In genomic region chr11:94538733-94539292, GRCm38 (mm10) we compare ENCODE assay signal across 27 mouse cellular contexts. TPM values are rescaled to one million over a fixed set of nuclear protein-coding genes. Genes with fewer than 3 reads are reported as not detected.
DNase-seq lines count a peak whose midpoint lies in the region; ATAC-seq and TF ChIP-seq lines count a peak whose summit lies in the region.
"Had no signal": no experiment of that assay in that cellular context is flagged by ENCODE, and none has a peak within 500 bp of the region (broad histone marks: within the 10 kb centered on the region; RNA-seq: fewer than 3 reads in every experiment).

No protein-coding gene starts in this region.

- WGBS in stomach, embryonic 14.5 days = 53% methylated on average over 8 of the region's 8 CpGs
- 70% methylated on average over 8 of the region's 8 CpGs for WGBS in forebrain, postnatal 0 days
- 69% methylated on average over 8 of the region's 8 CpGs for WGBS in neural tube, embryonic 15.5 days

- no peak overlapping the region for H3K4me2 ChIP-seq in stomach, embryonic 14.5 days (replicated peaks; ENCODE audit: low read depth, low read length)
- no peak overlapping the region for H3K4me2 ChIP-seq in forebrain, postnatal 0 days (ENCODE audit: low read depth)
- H3K4me2 ChIP-seq in neural tube, embryonic 15.5 days = no peak overlapping the region
- H3K4me2 ChIP-seq: heart, embryonic 11.5 days had no signal

- H3K36me3 ChIP-seq in stomach, embryonic 14.5 days (ENCODE audit: control insufficient read depth, insufficient read depth, low read length) = no peaks in the 10 kb centered on the region; the same call in 1 of the 2 replicates
- peaks cover 14% of the 10 kb centered on the region; the same call in 1 of the 2 replicates for H3K36me3 ChIP-seq in forebrain, postnatal 0 days (ENCODE audit: insufficient read depth)
- 0 out of 2 replicates have a peak, but pooled peaks cover 9% of the 10 kb centered on the region for H3K36me3 ChIP-seq in neural tube, embryonic 15.5 days

- ATAC-seq in stomach, embryonic 14.5 days (ENCODE audit: insufficient number of reproducible peaks, insufficient read depth, low FRiP score, low read depth) = 0 out of 2 replicates have a peak, but pooled peaks have one; percentile 53
- no peak for ATAC-seq in forebrain, postnatal 0 days
- ATAC-seq in neural tube, embryonic 15.5 days (ENCODE audit: low FRiP score) = no peak
- ATAC-seq: forebrain, embryonic 14.5 days; liver, postnatal 0 days had no signal

- no peaks in the 10 kb centered on the region for H3K27me3 ChIP-seq in stomach, embryonic 14.5 days (ENCODE audit: control insufficient read depth, insufficient read depth, low read length)
- H3K27me3 ChIP-seq in forebrain, postnatal 0 days (ENCODE audit: insufficient read depth, low read length) = no peaks in the 10 kb centered on the region
- no peaks in the 10 kb centered on the region for H3K27me3 ChIP-seq in neural tube, embryonic 15.5 days (replicated peaks)

- no peak overlapping the region for H3K4me3 ChIP-seq in stomach, embryonic 14.5 days (ENCODE audit: low read depth, low read length)
- no peak overlapping the region for H3K4me3 ChIP-seq in forebrain, postnatal 0 days (ENCODE audit: low read depth, low read length)
- H3K4me3 ChIP-seq in neural tube, embryonic 15.5 days (replicated peaks) = no peak overlapping the region
- H3K4me3 ChIP-seq: left cerebral cortex, adult 2 months; limb, embryonic 10.5 days; myocyte had no signal

- no peak overlapping the region for H3K9ac ChIP-seq in stomach, embryonic 14.5 days (replicated peaks; ENCODE audit: low read depth, low read length)
- H3K9ac ChIP-seq in forebrain, postnatal 0 days = no peak overlapping the region
- H3K9ac ChIP-seq in neural tube, embryonic 15.5 days (replicated peaks) = no peak overlapping the region
- H3K9ac ChIP-seq: liver, postnatal 0 days had no signal

- no peak overlapping the region for H3K27ac ChIP-seq in stomach, embryonic 14.5 days (ENCODE audit: low read length)
- H3K27ac ChIP-seq in forebrain, postnatal 0 days (ENCODE audit: low read depth, low read length) = no peak overlapping the region
- no peak overlapping the region for H3K27ac ChIP-seq in neural tube, embryonic 15.5 days (replicated peaks)
- H3K27ac ChIP-seq: left cerebral cortex, adult 2 months; limb, embryonic 10.5 days had no signal

- no peak for TF ChIP-seq CTCF in forebrain, postnatal 0 days (IDR thresholded peaks at IDR 0.05; ENCODE audit: low read depth)

- no peaks in the 10 kb centered on the region for H3K9me3 ChIP-seq in stomach, embryonic 14.5 days (ENCODE audit: control insufficient read depth, low read depth, low read length)
- H3K9me3 ChIP-seq in forebrain, postnatal 0 days (ENCODE audit: low read length) = no peaks in the 10 kb centered on the region
- H3K9me3 ChIP-seq in neural tube, embryonic 15.5 days (replicated peaks) = no peaks in the 10 kb centered on the region
- H3K9me3 ChIP-seq: G1E; limb, embryonic 10.5 days had no signal

- H3K4me1 ChIP-seq in stomach, embryonic 14.5 days (ENCODE audit: control insufficient read depth, insufficient read depth, low read length) = 0 out of 2 replicates have a peak, but pooled peaks cover 3% of the 10 kb centered on the region
- no peaks in the 10 kb centered on the region for H3K4me1 ChIP-seq in forebrain, postnatal 0 days (ENCODE audit: insufficient read depth)
- peaks cover 2% of the 10 kb centered on the region; the same call in 1 of the 2 replicates for H3K4me1 ChIP-seq in neural tube, embryonic 15.5 days

- peak; percentile 41 for DNase-seq in adrenal gland, postnatal 25 days
- no peak for DNase-seq in adrenal gland, adult 8-10 months
- peak; percentile 55 to 62 for DNase-seq in urinary bladder, adult 18-20 months (ENCODE audit: low spot score in 2 of 2)
- no peak for DNase-seq in urinary bladder, adult 2 months (ENCODE audit: low spot score)
- DNase-seq in forebrain, postnatal 0 days = no peak
- DNase-seq: cerebellum, adult 8-10 months; heart, postnatal 10 days; kidney, postnatal 36 days; layer of hippocampus, adult 9-11 months; liver, postnatal 0 days; lung, postnatal 10 days; midbrain, embryonic 14.5 days; right cerebral cortex, postnatal 14 days; thymus, postnatal 14 days had no signal

RNA-seq across cellular contexts. Expression of gene Rsad1, which starts 10.2 kb away (rescaled TPM):
- 13.1 and 18.3 TPM in 2 replicates for total RNA-seq in adrenal gland, postnatal 25 days (2021)
- total RNA-seq in adrenal gland, adult 8-10 months (2022) = 10 to 100 TPM; 15.3 to 35.4 (median 25.1) TPM
- 14.3 and 16.7 TPM in 2 replicates for polyA plus RNA-seq in urinary bladder, adult 2 months (2012; rRNA removed)
- 3.1 and 3.4 TPM in 2 replicates for polyA plus RNA-seq in stomach, embryonic 14.5 days (2014; fragmentation: Nextera tagmentation; extraction: Ambion mirVana)
- 12.2 and 12.6 TPM in 2 replicates for total RNA-seq in forebrain, postnatal 0 days (2014; rRNA removed)
- polyA plus RNA-seq in forebrain, postnatal 0 days (2015; fragmentation: Nextera tagmentation; extraction: Ambion mirVana) = 7.7 and 8.8 TPM in 2 replicates
- polyA plus RNA-seq in neural tube, embryonic 15.5 days (2015; fragmentation: Nextera tagmentation; extraction: Ambion mirVana) = 9.4 and 10.4 TPM in 2 replicates

RNA-seq across cellular contexts. Expression of gene Mycbpap, which starts 17.3 kb away (rescaled TPM):
- total RNA-seq in adrenal gland, postnatal 25 days (2021) = 5.9 and 8.5 TPM in 2 replicates
- total RNA-seq in adrenal gland, adult 8-10 months (2022) = 10 to 100 TPM; 10.3 to 17.9 (median 13.4) TPM
- polyA plus RNA-seq in urinary bladder, adult 2 months (2012; rRNA removed) = 1.7 and 2.0 TPM in 2 replicates
- 1.6 and 2.1 TPM in 2 replicates for polyA plus RNA-seq in stomach, embryonic 14.5 days (2014; fragmentation: Nextera tagmentation; extraction: Ambion mirVana)
- total RNA-seq in forebrain, postnatal 0 days (2014; rRNA removed) = 0.77 and 2.1 TPM in 2 replicates
- 1.5 and 1.7 TPM in 2 replicates for polyA plus RNA-seq in forebrain, postnatal 0 days (2015; fragmentation: Nextera tagmentation; extraction: Ambion mirVana)
- polyA plus RNA-seq in neural tube, embryonic 15.5 days (2015; fragmentation: Nextera tagmentation; extraction: Ambion mirVana) = 2.0 and 2.8 TPM in 2 replicates
- total RNA-seq: G1E; megakaryocyte, adult 5-6 weeks had no signal
- polyA plus RNA-seq: G1E had no signal

RNA-seq across cellular contexts. Expression of gene Chad, which starts 26.0 kb away (rescaled TPM):
- not detected in 2 replicates for total RNA-seq in adrenal gland, postnatal 25 days (2021)
- under 1 TPM in 1 of 4 experiments, not detected in 3; 0.21 TPM for total RNA-seq in adrenal gland, adult 8-10 months (2022)
- polyA plus RNA-seq in urinary bladder, adult 2 months (2012; rRNA removed) = 0.17 and 0.29 TPM in 2 replicates
- 5.0 and 7.1 TPM in 2 replicates for polyA plus RNA-seq in stomach, embryonic 14.5 days (2014; fragmentation: Nextera tagmentation; extraction: Ambion mirVana)
- not detected in 2 replicates for total RNA-seq in forebrain, postnatal 0 days (2014; rRNA removed)
- 0.30 and 0.44 TPM in 2 replicates for polyA plus RNA-seq in forebrain, postnatal 0 days (2015; fragmentation: Nextera tagmentation; extraction: Ambion mirVana)
- polyA plus RNA-seq in neural tube, embryonic 15.5 days (2015; fragmentation: Nextera tagmentation; extraction: Ambion mirVana) = 1.2 and 1.8 TPM in 2 replicates
- total RNA-seq: granulocyte monocyte progenitor cell, adult 5-6 weeks; liver, adult 2 months; megakaryocyte, adult 5-6 weeks had no signal
- polyA plus RNA-seq: G1E; heart, embryonic 11.5 days; liver, adult 2 months; midbrain, embryonic 14.5 days had no signal

RNA-seq across cellular contexts. Expression of gene Epn3, which starts 39.0 kb away (rescaled TPM):
- 14.6 and 18.7 TPM in 2 replicates for total RNA-seq in adrenal gland, postnatal 25 days (2021)
- 10 to 100 TPM; 45.0 to 65.6 (median 56.0) TPM for total RNA-seq in adrenal gland, adult 8-10 months (2022)
- 28.5 and 34.1 TPM in 2 replicates for polyA plus RNA-seq in urinary bladder, adult 2 months (2012; rRNA removed)
- polyA plus RNA-seq in stomach, embryonic 14.5 days (2014; fragmentation: Nextera tagmentation; extraction: Ambion mirVana) = 7.5 and 11.1 TPM in 2 replicates
- 2.0 and 2.5 TPM in 2 replicates for total RNA-seq in forebrain, postnatal 0 days (2014; rRNA removed)
- 0.96 and 1.4 TPM in 2 replicates for polyA plus RNA-seq in forebrain, postnatal 0 days (2015; fragmentation: Nextera tagmentation; extraction: Ambion mirVana)
- polyA plus RNA-seq in neural tube, embryonic 15.5 days (2015; fragmentation: Nextera tagmentation; extraction: Ambion mirVana) = 1.1 and 1.5 TPM in 2 replicates
- total RNA-seq: G1E; granulocyte monocyte progenitor cell, adult 5-6 weeks; liver, adult 2 months; megakaryocyte, adult 5-6 weeks had no signal
- polyA plus RNA-seq: G1E had no signal

RNA-seq across cellular contexts. Expression of gene Spata20, which starts 52.8 kb away (rescaled TPM):
- not detected in 2 replicates for total RNA-seq in adrenal gland, postnatal 25 days (2021)
- not detected for total RNA-seq in adrenal gland, adult 8-10 months (2022)
- polyA plus RNA-seq in urinary bladder, adult 2 months (2012; rRNA removed) = 0.06 TPM in 1 of 2 replicates, not detected in the other
- polyA plus RNA-seq in stomach, embryonic 14.5 days (2014; fragmentation: Nextera tagmentation; extraction: Ambion mirVana) = 0.13 and 0.48 TPM in 2 replicates
- 0.92 and 3.1 TPM in 2 replicates for total RNA-seq in forebrain, postnatal 0 days (2014; rRNA removed)
- 0.99 and 2.3 TPM in 2 replicates for polyA plus RNA-seq in forebrain, postnatal 0 days (2015; fragmentation: Nextera tagmentation; extraction: Ambion mirVana)
- polyA plus RNA-seq in neural tube, embryonic 15.5 days (2015; fragmentation: Nextera tagmentation; extraction: Ambion mirVana) = 0.28 and 0.42 TPM in 2 replicates
- total RNA-seq: G1E; granulocyte monocyte progenitor cell, adult 5-6 weeks; liver, adult 2 months; megakaryocyte, adult 5-6 weeks had no signal
- polyA plus RNA-seq: G1E; heart, embryonic 11.5 days; hindbrain, embryonic 11.5 days; limb, embryonic 10.5 days; liver, adult 2 months; liver, postnatal 0 days; myocyte; spleen, adult 2 months had no signal

Comparison
In these comparisons a context has a peak if more than half of its experiments do, and no peak if none do; other contexts are left out.
1. DNase-seq: peak in adrenal gland, postnatal 25 days (single experiment) and urinary bladder, adult 18-20 months (2 of 2); none in adrenal gland, adult 8-10 months (single experiment), urinary bladder, adult 2 months (single experiment) and forebrain, postnatal 0 days (single experiment).